Mouse (Mus musculus) urinary bladder, adult 2 months (tissue): ENCODE measurements around the gene Tcf7l2. TPM values are rescaled to one million over a fixed set of nuclear protein-coding genes. Genes with fewer than 3 reads are reported as not detected.
A peak's percentile ranks its signal among the peaks of the same experiment; 100 is the strongest.

Experiments used
- DNase-seq: peaks from one replicate; pipeline ENCODE4 v3.0.0; 2022; ENCODE audit warnings: low spot score
- polyA plus RNA-seq: library from polyadenylated mRNA; depleted of rRNA; stranded (reverse); fragments of >200 nt; gene quantifications from 2 replicates; pipeline ENCODE4 v1.2.3, GENCODE M21; 2012

The Tcf7l2 gene
- polyA plus RNA-seq, 1 experiment: 15.7 TPM

- no peak for DNase-seq
Observed at GRCm38 (mm10) chr19:55729376-55729775, 12.2 kb upstream of the Tcf7l2 start.

- DNase-seq: no peak
Observed at GRCm38 (mm10) chr19:55732499-55732898, 9.1 kb upstream of the Tcf7l2 start.

GRCm38 (mm10) chr19:55732994-55733393 is 8.6 kb upstream of the Tcf7l2 start:
- DNase-seq: no peak

GRCm38 (mm10) chr19:55736016-55736415 is 5.6 kb upstream of the Tcf7l2 start:
- no peak for DNase-seq

- no peak for DNase-seq
Observed at GRCm38 (mm10) chr19:55739713-55740112, 1.9 kb upstream of the Tcf7l2 start.

GRCm38 (mm10) chr19:55740753-55741438 is 724 bp upstream of the Tcf7l2 start:
- no peak for DNase-seq

GRCm38 (mm10) chr19:55742386-55743000 is 873 bp downstream of the Tcf7l2 start:
- peak; percentile 66 for DNase-seq

- DNase-seq: peak; percentile 72
Observed at GRCm38 (mm10) chr19:55743001-55743556, 1.5 kb downstream of the Tcf7l2 start.

GRCm38 (mm10) chr19:55743557-55744441 is 2.2 kb downstream of the Tcf7l2 start:
- peak; percentile 66 for DNase-seq

GRCm38 (mm10) chr19:55744576-55745191 is 3.1 kb downstream of the Tcf7l2 start:
- no peak for DNase-seq

GRCm38 (mm10) chr19:55745192-55745578 is 3.6 kb downstream of the Tcf7l2 start:
- no peak for DNase-seq

GRCm38 (mm10) chr19:55746241-55746640 is 4.6 kb downstream of the Tcf7l2 start:
- DNase-seq: no peak

- DNase-seq: no peak
Observed at GRCm38 (mm10) chr19:55747237-55747925, 5.8 kb downstream of the Tcf7l2 start.

GRCm38 (mm10) chr19:55747926-55748291 is 6.3 kb downstream of the Tcf7l2 start:
- DNase-seq: no peak

GRCm38 (mm10) chr19:55748801-55749200 is 7.2 kb downstream of the Tcf7l2 start:
- no peak for DNase-seq

- no peak for DNase-seq
Observed at GRCm38 (mm10) chr19:55749532-55749931, 7.9 kb downstream of the Tcf7l2 start.

GRCm38 (mm10) chr19:55750048-55750447 is 8.4 kb downstream of the Tcf7l2 start:
- no peak for DNase-seq

GRCm38 (mm10) chr19:55750465-55750864 is 8.8 kb downstream of the Tcf7l2 start:
- DNase-seq: no peak

GRCm38 (mm10) chr19:55752861-55753260 is 11.2 kb downstream of the Tcf7l2 start:
- DNase-seq: no peak

GRCm38 (mm10) chr19:55754303-55754702 is 12.7 kb downstream of the Tcf7l2 start:
- no peak for DNase-seq

- DNase-seq: no peak
Observed at GRCm38 (mm10) chr19:55755462-55755861, 13.8 kb downstream of the Tcf7l2 start.
